Mouse (Mus musculus): ENCODE measurements around the gene Rbm19. TPM values are rescaled to one million over a fixed set of nuclear protein-coding genes. Genes with fewer than 3 reads are reported as not detected.

Rbm19 gene
- total and polyA plus RNA-seq, 3 experiments = 19.3 to 42.5 (median 25.1) TPM

GRCm38 (mm10) chr5:120143941-120144340 lies 27.7 kb downstream of the Rbm19 start:
- DNase-seq (ENCODE audit: low spot score) = no peak
- no peak for ATAC-seq (ENCODE audit: extremely low read depth, insufficient number of reproducible peaks, low FRiP score, poor library complexity, severe bottlenecking)

GRCm38 (mm10) chr5:120145371-120146050 lies 29.2 kb downstream of the Rbm19 start:
- no peak overlapping the region for H3K4me3 ChIP-seq (ENCODE audit: low read depth, low read length)
- H3K9me3 ChIP-seq (replicated peaks) = no peaks in the 10 kb centered on the region
- peaks cover 100% of the 10 kb centered on the region for H3K36me3 ChIP-seq (replicated peaks)
- H3K27me3 ChIP-seq (ENCODE audit: insufficient read depth, low read length) = no peaks in the 10 kb centered on the region
- no peak for TF ChIP-seq TAL1 (conservative IDR thresholded peaks at IDR 0.05; ENCODE audit: low read depth, low read length)
- TF ChIP-seq GATA1 (IDR thresholded peaks at IDR 0.05; ENCODE audit: borderline replicate concordance, low read length) = no peak
- no peak for TF ChIP-seq CTCF (IDR thresholded peaks at IDR 0.05; ENCODE audit: low read depth, low read length)
- TF ChIP-seq GATA2 (IDR thresholded peaks at IDR 0.05; ENCODE audit: borderline replicate concordance, low read depth, low read length) = no peak
- TF ChIP-seq POLR2AphosphoS5 (IDR thresholded peaks at IDR 0.05; ENCODE audit: insufficient replicate concordance, low read depth, low read length) = no peak
- no peak for ATAC-seq (ENCODE audit: extremely low read depth, insufficient number of reproducible peaks, low FRiP score, poor library complexity, severe bottlenecking)
- peaks cover 35% of the 10 kb centered on the region for H3K4me1 ChIP-seq (ENCODE audit: insufficient read depth, low read depth, low read length)
- no peak for DNase-seq (ENCODE audit: low spot score)

More at GRCm38 (mm10) chr5:120143941-120144340, 27.7 kb downstream of the Rbm19 start:
- peaks cover 35% of the 10 kb centered on the region for H3K4me1 ChIP-seq (ENCODE audit: insufficient read depth, low read depth, low read length)
- no peaks in the 10 kb centered on the region for H3K27me3 ChIP-seq (ENCODE audit: insufficient read depth, low read length)
- H3K9me3 ChIP-seq (replicated peaks) = no peaks in the 10 kb centered on the region
- TF ChIP-seq GATA2 (IDR thresholded peaks at IDR 0.05; ENCODE audit: borderline replicate concordance, low read depth, low read length) = no peak
- TF ChIP-seq TAL1 (conservative IDR thresholded peaks at IDR 0.05; ENCODE audit: low read depth, low read length) = no peak
- peak; percentile 76 for TF ChIP-seq CTCF (IDR thresholded peaks at IDR 0.05; ENCODE audit: low read depth, low read length)
- no peak for TF ChIP-seq GATA1 (IDR thresholded peaks at IDR 0.05; ENCODE audit: borderline replicate concordance, low read length)
- TF ChIP-seq POLR2AphosphoS5 (IDR thresholded peaks at IDR 0.05; ENCODE audit: insufficient replicate concordance, low read depth, low read length) = no peak
- H3K36me3 ChIP-seq (replicated peaks) = peaks cover 98% of the 10 kb centered on the region
- H3K4me3 ChIP-seq (ENCODE audit: low read depth, low read length) = no peak overlapping the region

GRCm38 (mm10) chr5:120146051-120146385 lies 29.8 kb downstream of the Rbm19 start:
- Histone ChIP-seq H3K27me3 (ENCODE audit: insufficient read depth, low read length) (no peaks in the 10 kb centered on the region), H3K4me3 (ENCODE audit: low read depth, low read length) (no peak overlapping the region), H3K9me3 (replicated peaks) (no peaks in the 10 kb centered on the region), H3K36me3 (replicated peaks) (peaks cover 100% of the 10 kb centered on the region), H3K4me1 (ENCODE audit: insufficient read depth, low read depth, low read length) (peaks cover 36% of the 10 kb centered on the region)
- TF ChIP-seq GATA1 (IDR thresholded peaks at IDR 0.05; ENCODE audit: borderline replicate concordance, low read length) = no peak
- no peak for TF ChIP-seq GATA2 (IDR thresholded peaks at IDR 0.05; ENCODE audit: borderline replicate concordance, low read depth, low read length)
- TF ChIP-seq POLR2AphosphoS5 (IDR thresholded peaks at IDR 0.05; ENCODE audit: insufficient replicate concordance, low read depth, low read length) = no peak
- ATAC-seq (ENCODE audit: extremely low read depth, insufficient number of reproducible peaks, low FRiP score, poor library complexity, severe bottlenecking) (no peak), DNase-seq (ENCODE audit: low spot score) (no peak)

GRCm38 (mm10) chr5:120146909-120147308 lies 30.6 kb downstream of the Rbm19 start:
- H3K9me3 ChIP-seq (replicated peaks) = no peaks in the 10 kb centered on the region
- no peak for TF ChIP-seq TAL1 (conservative IDR thresholded peaks at IDR 0.05; ENCODE audit: low read depth, low read length)
- no peak for TF ChIP-seq GATA2 (IDR thresholded peaks at IDR 0.05; ENCODE audit: borderline replicate concordance, low read depth, low read length)
- TF ChIP-seq POLR2AphosphoS5 (IDR thresholded peaks at IDR 0.05; ENCODE audit: insufficient replicate concordance, low read depth, low read length) = no peak
- H3K4me3 ChIP-seq (ENCODE audit: low read depth, low read length) = no peak overlapping the region
- no peak for DNase-seq (ENCODE audit: low spot score)
- no peak for ATAC-seq (ENCODE audit: extremely low read depth, insufficient number of reproducible peaks, low FRiP score, poor library complexity, severe bottlenecking)
- no peaks in the 10 kb centered on the region for H3K27me3 ChIP-seq (ENCODE audit: insufficient read depth, low read length)
- H3K4me1 ChIP-seq (ENCODE audit: insufficient read depth, low read depth, low read length) = peaks cover 34% of the 10 kb centered on the region
- H3K36me3 ChIP-seq (replicated peaks) = peaks cover 100% of the 10 kb centered on the region

GRCm38 (mm10) chr5:120148246-120148645 lies 32.0 kb downstream of the Rbm19 start:
- ATAC-seq (ENCODE audit: extremely low read depth, insufficient number of reproducible peaks, low FRiP score, poor library complexity, severe bottlenecking) = no peak
- Histone ChIP-seq H3K36me3 (replicated peaks) (peaks cover 100% of the 10 kb centered on the region), H3K4me1 (ENCODE audit: insufficient read depth, low read depth, low read length) (peaks cover 34% of the 10 kb centered on the region), H3K27me3 (ENCODE audit: insufficient read depth, low read length) (no peaks in the 10 kb centered on the region), H3K9me3 (replicated peaks) (no peaks in the 10 kb centered on the region), H3K4me3 (ENCODE audit: low read depth, low read length) (no peak overlapping the region)
- DNase-seq (ENCODE audit: low spot score) = no peak
- TF ChIP-seq POLR2AphosphoS5 (IDR thresholded peaks at IDR 0.05; ENCODE audit: insufficient replicate concordance, low read depth, low read length) (no peak), CTCF (IDR thresholded peaks at IDR 0.05; ENCODE audit: low read depth, low read length) (no peak), TAL1 (conservative IDR thresholded peaks at IDR 0.05; ENCODE audit: low read depth, low read length) (no peak), GATA2 (IDR thresholded peaks at IDR 0.05; ENCODE audit: borderline replicate concordance, low read depth, low read length) (no peak)

- TF ChIP-seq GATA2 (IDR thresholded peaks at IDR 0.05; ENCODE audit: borderline replicate concordance, low read depth, low read length) (no peak), CTCF (IDR thresholded peaks at IDR 0.05; ENCODE audit: low read depth, low read length) (peak; percentile 16; the same call in 1 of the 2 replicates)
- DNase-seq (ENCODE audit: low spot score) = no peak
- no peaks in the 10 kb centered on the region for H3K9me3 ChIP-seq (replicated peaks)
- ATAC-seq (ENCODE audit: extremely low read depth, insufficient number of reproducible peaks, low FRiP score, poor library complexity, severe bottlenecking) = no peak
- H3K4me3 ChIP-seq (ENCODE audit: low read depth, low read length) = no peak overlapping the region
- peaks cover 99% of the 10 kb centered on the region for H3K36me3 ChIP-seq (replicated peaks)
- peaks cover 26% of the 10 kb centered on the region for H3K4me1 ChIP-seq (ENCODE audit: insufficient read depth, low read depth, low read length)
- H3K27me3 ChIP-seq (ENCODE audit: insufficient read depth, low read length) = no peaks in the 10 kb centered on the region
Measured at GRCm38 (mm10) chr5:120151145-120151544, 34.9 kb downstream of the Rbm19 start.

GRCm38 (mm10) chr5:120153140-120153539 lies 36.9 kb downstream of the Rbm19 start:
- TF ChIP-seq POLR2AphosphoS5 (IDR thresholded peaks at IDR 0.05; ENCODE audit: insufficient replicate concordance, low read depth, low read length) (no peak), GATA2 (IDR thresholded peaks at IDR 0.05; ENCODE audit: borderline replicate concordance, low read depth, low read length) (no peak), GATA1 (IDR thresholded peaks at IDR 0.05; ENCODE audit: borderline replicate concordance, low read length) (no peak), TAL1 (conservative IDR thresholded peaks at IDR 0.05; ENCODE audit: low read depth, low read length) (no peak), CTCF (IDR thresholded peaks at IDR 0.05; ENCODE audit: low read depth, low read length) (no peak)

More at GRCm38 (mm10) chr5:120153140-120153539, 36.9 kb downstream of the Rbm19 start:
- Histone ChIP-seq H3K9me3 (replicated peaks) (no peaks in the 10 kb centered on the region), H3K4me1 (ENCODE audit: insufficient read depth, low read depth, low read length) (peaks cover 37% of the 10 kb centered on the region), H3K4me3 (ENCODE audit: low read depth, low read length) (no peak overlapping the region), H3K36me3 (replicated peaks) (peaks cover 97% of the 10 kb centered on the region), H3K27me3 (ENCODE audit: insufficient read depth, low read length) (no peaks in the 10 kb centered on the region)
- ATAC-seq (ENCODE audit: extremely low read depth, insufficient number of reproducible peaks, low FRiP score, poor library complexity, severe bottlenecking) = no peak
- DNase-seq (ENCODE audit: low spot score) = no peak
